Mouse (Mus musculus) stomach, embryonic 16.5 days (tissue): Measurements from ENCODE around the gene Tesc. TPM values are rescaled to one million over a fixed set of nuclear protein-coding genes. Genes with fewer than 3 reads are reported as not detected.

Experiments used
- ATAC-seq: fragments of 200-750 bp; cut with Nextera tagmentation; 2 replicates; pipeline ENCODE4 v1.8.0; 2017; ENCODE audit warnings: moderate number of reproducible peaks, moderate TSS enrichment; ENCODE audit not compliant: insufficient read depth, low FRiP score
- H3K27ac ChIP-seq: fragments of 300-500 bp; sonication (generic); 2 replicates; pipeline ENCODE4 v1.5.1; 2014; ENCODE audit warnings: low read length
- H3K27me3 ChIP-seq: fragments of 300-500 bp; sonication (generic); 2 replicates; pipeline ENCODE4 v1.6.1; 2014; ENCODE audit warnings: low read length, control low read depth, mixed read lengths; ENCODE audit not compliant: control insufficient read depth, insufficient read depth
- H3K36me3 ChIP-seq: fragments of 300-500 bp; sonication (generic); 2 replicates; pipeline ENCODE4 v1.6.1; 2014; ENCODE audit warnings: low read length; ENCODE audit not compliant: control insufficient read depth, insufficient read depth
- H3K4me1 ChIP-seq: fragments of 300-500 bp; sonication (generic); 2 replicates; pipeline ENCODE4 v1.6.1; 2014; ENCODE audit warnings: low read length, control low read depth, mixed read lengths; ENCODE audit not compliant: control insufficient read depth, insufficient read depth
- H3K4me2 ChIP-seq: fragments of 300-500 bp; sonication (generic); 2 replicates; pipeline ENCODE4 v1.6.1; 2014; ENCODE audit warnings: low read depth, low read length, mixed read lengths
- H3K4me3 ChIP-seq: fragments of 300-500 bp; sonication (generic); replicated peaks from 2 replicates; pipeline ENCODE4 v1.5.1; 2014; ENCODE audit warnings: mild to moderate bottlenecking, low read length
- H3K9ac ChIP-seq: fragments of 300-500 bp; sonication (generic); 2 replicates; pipeline ENCODE4 v1.6.1; 2014; ENCODE audit warnings: low read length
- H3K9me3 ChIP-seq: fragments of 300-500 bp; sonication (generic); replicated peaks from 2 replicates; pipeline ENCODE4 v1.6.1; 2016; ENCODE audit warnings: low read length, control low read depth; ENCODE audit not compliant: control insufficient read depth
- WGBS: fragments of 180-500 bp; shearing (Covaris S2); extraction: QIAGEN DNeasy Blood & Tissue Kit; methylation state at CpG from one replicate; pipeline ENCODE4 v1.1.7; 2014; 5-methylcytosine and 5-hydroxymethylcytosine counted together
- polyA plus RNA-seq: library from polyadenylated mRNA; unstranded; fragments of >200 nt; fragmentation: Nextera tagmentation; extraction: Ambion mirVana; gene quantifications from 2 replicates; pipeline ENCODE4 v1.2.1, GENCODE M21; 2015

The Tesc gene
- polyA plus RNA-seq, 1 experiment from 2014 or later = 26.1 TPM

- Histone ChIP-seq H3K4me1 (no peaks in the 10 kb centered on the region), H3K36me3 (peaks cover 4% of the 10 kb centered on the region), H3K9me3 (no peaks in the 10 kb centered on the region), H3K4me3 (no peak overlapping the region), H3K9ac (no peak overlapping the region), H3K27ac (no peak overlapping the region), H3K27me3 (no peaks in the 10 kb centered on the region), H3K4me2 (no peak overlapping the region)
- ATAC-seq = no peak
- 84% methylated on average over 7 of the region's 7 CpGs for WGBS
Measured at GRCm38 (mm10) chr5:118108794-118109440, 81.4 kb downstream of the Tesc start.

Other genes with a start within 250 kb of the Tesc start
- 1.8 and 2.1 TPM in 2 replicates for gene Nos1, start 246.7 kb upstream of the Tesc start, polyA plus RNA-seq
- 56.7 and 57.5 TPM in 2 replicates for gene Fbxo21, start 51.0 kb upstream of the Tesc start, polyA plus RNA-seq
- gene Fbxw8, start 127.7 kb downstream of the Tesc start, polyA plus RNA-seq = 16.5 and 18.3 TPM in 2 replicates
- gene Hrk, start 136.9 kb downstream of the Tesc start, polyA plus RNA-seq = 0.44 and 0.52 TPM in 2 replicates
- 1.3 and 2.6 TPM in 2 replicates for gene Rnft2, start 217.4 kb downstream of the Tesc start, polyA plus RNA-seq
- gene 2410131K14Rik, start 217.5 kb downstream of the Tesc start, polyA plus RNA-seq = 7.4 and 7.7 TPM in 2 replicates